Mouse (Mus musculus) B cell, adult 62 days (primary cell): ENCODE results near the gene Zfp846. TPM values are rescaled to one million over a fixed set of nuclear protein-coding genes. Genes with fewer than 3 reads are reported as not detected.

Experiments used
- total RNA-seq: library from RNA; stranded (reverse); gene quantifications from 4 replicates; pipeline ENCODE4 v1.2.4, GENCODE M21; 2023

The Zfp846 gene
- 5.8 to 12.1 TPM (median 9.4 TPM) in 4 replicates for total RNA-seq

GRCm38 (mm10) chr9:20581175-20581634, at the start of gene Zfp846:
TSS of gene Zfp846 (plus strand) at chr9:20581291.

GRCm38 (mm10) chr9:20642101-20642895, 61.2 kb downstream of the Zfp846 start, which contains the start of gene Ubl5:
TSS of gene Ubl5 (plus strand) at chr9:20642878.

GRCm38 (mm10) chr9:20644360-20645081, 63.4 kb downstream of the Zfp846 start, which contains the start of gene Fbxl12:
TSS of gene Fbxl12 (minus strand) at chr9:20644767.

GRCm38 (mm10) chr9:20651602-20652259, 70.6 kb downstream of the Zfp846 start, which contains the start of gene Pin1:
TSS of gene Pin1 (plus strand) at chr9:20652095.

Other genes starting within 250 kb of the Zfp846 start
- not detected in 4 replicates for gene Olfr18, start 245.2 kb upstream of the Zfp846 start, total RNA-seq
- gene Zfp560, start 196.1 kb upstream of the Zfp846 start, total RNA-seq = 7.0 to 9.7 TPM (median 8.4 TPM) in 4 replicates
- gene Zfp26, start 121.1 kb upstream of the Zfp846 start, total RNA-seq = 38.5 to 46.5 TPM (median 44.3 TPM) in 4 replicates
- gene Zfp426, start 88.5 kb upstream of the Zfp846 start, total RNA-seq = 16.1 to 20.3 TPM (median 17.9 TPM) in 4 replicates
- 29.1 to 32.0 TPM (median 30.4 TPM) in 4 replicates for gene Zfp266, start 59.9 kb upstream of the Zfp846 start, total RNA-seq
- 353 to 420 TPM (median 370 TPM) in 4 replicates for gene Ubl5, start 61.6 kb downstream of the Zfp846 start, total RNA-seq
- 73.5 to 85.4 TPM (median 77.5 TPM) in 4 replicates for gene Fbxl12, start 63.5 kb downstream of the Zfp846 start, total RNA-seq
- 15.6 to 17.9 TPM (median 17.0 TPM) in 4 replicates for gene Pin1, start 70.8 kb downstream of the Zfp846 start, total RNA-seq
- gene Olfm2, start 165.1 kb downstream of the Zfp846 start, total RNA-seq = not detected in 4 replicates
- 0.75 to 2.1 TPM (median 1.3 TPM) in 4 replicates for gene Col5a3, start 233.8 kb downstream of the Zfp846 start, total RNA-seq
- gene Rdh8, start 237.2 kb downstream of the Zfp846 start, total RNA-seq = not detected in 4 replicates